Mouse (Mus musculus) spleen, postnatal 14 days (tissue): ENCODE data around the gene Srgap2.

Experiments used
- DNase-seq, 2 experiments: peaks; one replicate each; pipeline ENCODE4 v3.0.0; 2021 to 2022; ENCODE audit warnings: low spot score in 2 of 2

Srgap2 gene

GRCm38 (mm10) chr1:131526371-131527270 is 531 bp downstream of the Srgap2 start:
- DNase-seq, result peak; percentile 25 to 42

- peak in 1 of 2 experiments; percentile 25 for DNase-seq
Observed at GRCm38 (mm10) chr1:131525586-131526271, 1.4 kb downstream of the Srgap2 start.

- DNase-seq, result peak; percentile 9 to 15
Observed at GRCm38 (mm10) chr1:131525101-131525585, 2.0 kb downstream of the Srgap2 start.

GRCm38 (mm10) chr1:131523794-131524193 is 3.4 kb downstream of the Srgap2 start:
- no peak for DNase-seq

- DNase-seq, result no peak
Observed at GRCm38 (mm10) chr1:131516588-131516987, 10.6 kb downstream of the Srgap2 start.

- DNase-seq, result no peak
Observed at GRCm38 (mm10) chr1:131514197-131514596, 13.0 kb downstream of the Srgap2 start.

GRCm38 (mm10) chr1:131513136-131513535 is 14.0 kb downstream of the Srgap2 start:
- no peak for DNase-seq

- DNase-seq, result no peak
Observed at GRCm38 (mm10) chr1:131511661-131512500, 15.3 kb downstream of the Srgap2 start.

- DNase-seq, result no peak
Observed at GRCm38 (mm10) chr1:131511131-131511530, 16.0 kb downstream of the Srgap2 start.

- DNase-seq, result no peak
Observed at GRCm38 (mm10) chr1:131501681-131502080, 25.5 kb downstream of the Srgap2 start.

- DNase-seq, result no peak
Observed at GRCm38 (mm10) chr1:131498231-131498630, 28.9 kb downstream of the Srgap2 start.

- no peak for DNase-seq
Observed at GRCm38 (mm10) chr1:131493966-131494898, 32.9 kb downstream of the Srgap2 start.

- DNase-seq, result no peak
Observed at GRCm38 (mm10) chr1:131492360-131492759, 34.8 kb downstream of the Srgap2 start.

GRCm38 (mm10) chr1:131491579-131491978 is 35.6 kb downstream of the Srgap2 start:
- DNase-seq, result no peak

- DNase-seq, result no peak
Observed at GRCm38 (mm10) chr1:131489312-131489711, 37.8 kb downstream of the Srgap2 start.

- DNase-seq, result no peak
Observed at GRCm38 (mm10) chr1:131486094-131486850, 40.9 kb downstream of the Srgap2 start.

- no peak for DNase-seq
Observed at GRCm38 (mm10) chr1:131482242-131482641, 44.9 kb downstream of the Srgap2 start.

GRCm38 (mm10) chr1:131481391-131481790 is 45.8 kb downstream of the Srgap2 start:
- DNase-seq, result no peak

- DNase-seq, result no peak
Observed at GRCm38 (mm10) chr1:131478770-131479305, 48.3 kb downstream of the Srgap2 start.

GRCm38 (mm10) chr1:131475306-131475705 is 51.8 kb downstream of the Srgap2 start:
- no peak for DNase-seq
